Mouse (Mus musculus) CD8-positive naive resting alpha-beta T cell, adult 57 days (primary cell): Measurements from ENCODE around the gene Gm21719. TPM values are rescaled to one million over a fixed set of nuclear protein-coding genes. Genes with fewer than 3 reads are reported as not detected.

ENCODE experiments used
- total RNA-seq: library from RNA; stranded (reverse); gene quantifications from one replicate; pipeline ENCODE4 v1.2.4, GENCODE M21; 2023

Gm21719 gene
- not detected for total RNA-seq

GRCm38 (mm10) chrY:6682772-6683171 lies at the start of gene Gm21719:
Gm21719 (minus strand) TSS chrY:6682872.

Other genes with a start within 250 kb of the Gm21719 start
- gene Gm28919, start 99.3 kb downstream of the Gm21719 start, total RNA-seq = not detected
- gene Gm20830, start 235.4 kb upstream of the Gm21719 start, total RNA-seq = not detected